Mouse (Mus musculus) ES-Bruce4 (cell line): ENCODE measurements at regions not wholly inside any gene's neighbourhood (a gene's known extent, or its start where the extent isn't known, plus 50 kb on each side); places are given as distances from the start of the nearest gene placed in this dataset.

Experiments
- CTCF ChIP-seq: IDR thresholded peaks from one replicate; pipeline ENCODE4 v1.8.1; 2011; ENCODE audit warnings: low read depth, low read length
- EP300 ChIP-seq: IDR thresholded peaks from 2 replicates; pipeline ENCODE4 v1.6.1; 2011; ENCODE audit warnings: low read depth, low read length; ENCODE audit not compliant: insufficient read depth
- POLR2A ChIP-seq: IDR thresholded peaks from one replicate; pipeline ENCODE4 v1.8.1; 2011; ENCODE audit warnings: low read length; ENCODE audit not compliant: insufficient read depth

- TF ChIP-seq POLR2A, result no peak
- TF ChIP-seq CTCF, result no peak
- TF ChIP-seq EP300, result no peak
Observed at GRCm38 (mm10) chr9:67611676-67612075, 52.2 kb upstream of the Tln2 start.
